Mouse (Mus musculus) MEL (cell line): Measurements from ENCODE around the gene Hspa1b. TPM values are rescaled to one million over a fixed set of nuclear protein-coding genes. Genes with fewer than 3 reads are reported as not detected.
"Not testable (repeated sequence)": the region's sequence is repeated elsewhere in the genome, so short reads cannot be mapped to it uniquely, and the experiment has no call there.

Experiments used
- DNase-seq: peaks from one replicate; pipeline ENCODE4 v3.0.0; 2011; ENCODE audit warnings: low read depth, low spot score
- H3K27ac ChIP-seq: 2 replicates; pipeline ENCODE4 v1.5.1; 2012; ENCODE audit warnings: low read depth, mild to moderate bottlenecking, control low read depth, low read length, moderate library complexity; ENCODE audit not compliant: control insufficient read depth
- H3K27me3 ChIP-seq, 2 experiments: fragments of 150-350 bp in 1 of 2; sonication (generic) in 1 of 2; 2 replicates each; pipeline ENCODE4 v1.6.1; 2012; ENCODE audit warnings: low read length in 2 of 2, mild to moderate bottlenecking in 2 of 2, improper control_type of control experiment in 1 of 2, moderate library complexity in 1 of 2; ENCODE audit not compliant: insufficient read depth in 2 of 2, control insufficient read depth in 1 of 2
- H3K36me3 ChIP-seq, 2 experiments: 2 replicates each; pipeline ENCODE4 v1.6.1; 2012 to 2014; ENCODE audit warnings: low read length in 2 of 2, improper control_type of control experiment in 1 of 2, inconsistent platforms in 1 of 2, mild to moderate bottlenecking in 1 of 2; ENCODE audit not compliant: insufficient read depth in 2 of 2, control insufficient read depth in 1 of 2
- H3K4me1 ChIP-seq, 2 experiments: fragments of 150-350 bp in 1 of 2; sonication (generic) in 1 of 2; 2 replicates each; pipeline ENCODE4 v1.6.1; 2012; ENCODE audit warnings: low read length in 2 of 2, improper control_type of control experiment in 1 of 2, mild to moderate bottlenecking in 1 of 2; ENCODE audit not compliant: insufficient read depth in 2 of 2, control insufficient read depth in 1 of 2
- H3K4me3 ChIP-seq, 2 experiments: fragments of 150-350 bp in 1 of 2; sonication (generic) in 1 of 2; 2 replicates each; pipeline ENCODE4 v1.5.1; 2012; ENCODE audit warnings: low read depth in 2 of 2, low read length in 2 of 2, mild to moderate bottlenecking in 2 of 2, moderate library complexity in 2 of 2, control low read depth in 1 of 2, improper control_type of control experiment in 1 of 2; ENCODE audit not compliant: control insufficient read depth in 1 of 2, insufficient read depth in 1 of 2
- H3K79me2 ChIP-seq: 2 replicates; pipeline ENCODE4 v1.6.1; 2012; ENCODE audit warnings: mild to moderate bottlenecking, low read length, moderate library complexity; ENCODE audit not compliant: control insufficient read depth, poor library complexity, insufficient read depth
- H3K9ac ChIP-seq: 2 replicates; pipeline ENCODE4 v1.6.1; 2012; ENCODE audit warnings: low read depth, mild to moderate bottlenecking, control low read depth, low read length, moderate library complexity; ENCODE audit not compliant: control insufficient read depth, poor library complexity, severe bottlenecking
- H3K9me3 ChIP-seq: fragments of 150-350 bp; sonication (generic); replicated peaks from 2 replicates; pipeline ENCODE4 v1.6.1; 2012; ENCODE audit warnings: mild to moderate bottlenecking, low read length, improper control_type of control experiment, moderate library complexity; ENCODE audit not compliant: insufficient read depth
- EP300 ChIP-seq, 2 experiments: IDR thresholded peaks; 2 replicates each; pipeline ENCODE4 v1.6.1; 2011; ENCODE audit warnings: improper control_type of control experiment in 2 of 2, low read length in 2 of 2, low read depth in 1 of 2, mild to moderate bottlenecking in 1 of 2
- JUND ChIP-seq: IDR thresholded peaks from 2 replicates; pipeline ENCODE4 v1.6.1; 2011; ENCODE audit warnings: low read depth, mild to moderate bottlenecking, improper control_type of control experiment, low read length
- MAFK ChIP-seq: IDR thresholded peaks from 2 replicates; pipeline ENCODE4 v1.6.1; 2011; ENCODE audit warnings: low read depth, mild to moderate bottlenecking, low read length, improper control_type of control experiment, borderline replicate concordance
- MAX ChIP-seq: IDR thresholded peaks from 2 replicates; pipeline ENCODE4 v1.6.1; 2011; ENCODE audit warnings: low read length, improper control_type of control experiment
- MXI1 ChIP-seq: IDR thresholded peaks from 2 replicates; pipeline ENCODE4 v1.6.1; 2011; ENCODE audit warnings: mild to moderate bottlenecking, low read depth, low read length, improper control_type of control experiment
- POLR2AphosphoS2 ChIP-seq: IDR thresholded peaks from 2 replicates; pipeline ENCODE4 v1.6.1; 2011; ENCODE audit warnings: low read length, improper control_type of control experiment
- RAD21 ChIP-seq: IDR thresholded peaks from 2 replicates; pipeline ENCODE4 v1.6.1; 2011; ENCODE audit warnings: mild to moderate bottlenecking, low read depth, low read length, improper control_type of control experiment
- polyA plus RNA-seq, 2 experiments: library from polyadenylated mRNA; stranded (reverse) in 1 of 2; unstranded in 1 of 2; fragments of >175 nt in 1 of 2; fragments of >200 nt in 1 of 2; gene quantifications; 2 replicates each; pipeline versions ENCODE4 v1.2.1 to v1.2.4; 2012; ENCODE audit warnings: low replicate concordance in 2 of 2, low read depth in 1 of 2; ENCODE audit not compliant: insufficient read length in 2 of 2, insufficient read depth in 1 of 2, missing spikeins in 1 of 2
- total RNA-seq: library from RNA; depleted of rRNA; stranded (reverse); fragments of 300-350 nt; gene quantifications from 2 replicates; pipeline ENCODE4 v1.2.3, GENCODE M21; 2012

Hspa1b gene
- total and polyA plus RNA-seq, 3 experiments: 0.04 TPM; not detected in 2

DNA sequence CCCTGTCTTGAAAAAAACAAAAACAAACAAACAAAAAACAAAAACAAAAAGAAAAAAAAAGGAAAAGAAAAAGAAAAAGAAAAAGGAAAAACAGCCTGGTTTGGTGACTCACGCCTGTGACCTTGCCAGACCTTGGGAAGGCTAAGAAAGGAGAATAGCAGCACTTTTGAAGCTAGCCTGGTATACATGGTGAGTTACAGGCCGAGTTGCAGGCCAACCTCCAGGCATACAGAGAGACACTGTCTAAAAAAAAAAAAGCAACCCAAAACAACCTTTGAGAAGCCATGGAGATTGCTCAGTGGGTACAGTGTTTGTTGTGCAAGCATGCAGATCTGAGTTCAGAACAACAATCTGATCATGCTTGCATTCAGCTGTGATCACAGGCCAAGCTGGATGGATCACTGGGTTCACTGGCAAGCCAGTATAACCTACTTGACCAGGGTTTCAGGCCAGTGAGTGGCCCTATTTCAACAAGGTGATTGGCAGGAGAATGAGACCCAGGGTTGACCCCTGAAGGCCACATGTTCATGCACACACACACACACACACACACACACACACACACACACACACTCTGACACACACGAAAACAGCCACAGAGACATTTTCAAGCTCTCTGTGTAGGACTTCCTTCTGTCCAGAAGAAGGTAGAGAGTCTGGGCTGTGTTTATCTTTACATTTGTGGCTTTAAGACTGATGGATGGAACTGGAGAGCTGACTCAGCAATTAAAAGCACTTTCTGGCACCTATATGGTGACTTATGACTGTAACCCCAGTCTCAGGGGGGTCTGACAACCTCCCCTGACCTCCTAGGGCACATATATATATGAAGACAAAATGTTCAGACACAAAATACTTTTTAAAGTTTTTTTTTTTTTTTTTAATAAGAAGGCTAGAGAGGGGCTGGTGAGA, 16.8 kb upstream of the Hspa1b start:
- no peak overlapping the region for H3K4me3 ChIP-seq
- H3K36me3 ChIP-seq: peaks cover 0 to 6% of the 10 kb centered on the region in 2 experiments; a peak in 1 of 4 replicates
- H3K79me2 ChIP-seq: peaks cover 5% of the 10 kb centered on the region; the same call in 1 of the 2 replicates
- H3K9ac ChIP-seq: no peak overlapping the region
- H3K4me1 ChIP-seq: no peaks in the 10 kb centered on the region
- no peak for DNase-seq
- H3K27me3 ChIP-seq: no peaks in the 10 kb centered on the region
- H3K27ac ChIP-seq: no peak overlapping the region
- TF ChIP-seq RAD21 (no peak), POLR2AphosphoS2 (no peak), MAX (no peak), MAFK (peak; percentile 84), EP300 (IDR thresholded peaks at IDR 0.05; ENCODE audit: low read depth in 1 of 2, low read length in 2 of 2) (no peak), JUND (no peak), MXI1 (no peak)
- H3K9me3 ChIP-seq: no peaks in the 10 kb centered on the region

DNA sequence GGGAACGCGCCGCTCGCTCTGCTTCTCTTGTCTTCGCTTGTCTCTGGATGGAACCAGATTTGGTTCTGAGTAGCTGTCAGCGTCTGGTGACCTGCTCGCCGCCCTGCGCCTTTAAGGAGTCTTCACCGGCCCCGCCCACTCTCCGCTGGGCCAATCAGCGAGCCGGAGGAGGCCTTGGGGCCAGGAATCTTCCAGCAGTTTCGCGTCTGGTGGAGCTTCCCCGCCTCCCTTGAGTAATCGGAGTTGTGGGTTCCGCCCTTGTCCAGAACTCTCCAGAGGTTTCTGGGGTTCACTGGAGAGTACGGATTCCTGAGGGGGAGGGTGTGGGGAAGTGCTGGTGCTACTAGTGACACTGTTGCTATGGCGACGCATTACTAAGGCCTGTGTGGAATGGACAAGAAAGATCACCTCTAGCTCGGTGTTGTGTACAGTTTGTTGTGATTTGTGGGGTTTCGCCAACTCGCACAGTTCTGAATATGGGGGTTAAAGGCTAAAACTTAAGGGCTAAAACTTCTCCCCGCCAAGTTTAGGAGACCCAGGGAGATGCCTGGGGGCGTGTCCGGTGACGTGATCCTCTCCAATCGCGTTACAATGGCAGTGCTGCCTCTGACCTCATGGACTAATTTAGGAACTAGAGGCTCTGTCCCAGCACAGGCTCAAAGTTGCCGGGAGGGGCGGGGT, 13.2 kb upstream of the Hspa1b start, which contains the start of the genes Hspa1a and Hspa1l:
Gene Hspa1a, minus strand, starts transcription at position 88 of the 681 bp plus-strand sequence.
Gene Hspa1l, plus strand, starts transcription at position 635 of the 681 bp plus-strand sequence.
- H3K79me2 ChIP-seq, H3K9me3 ChIP-seq, H3K27me3 ChIP-seq, H3K9ac ChIP-seq, H3K4me3 ChIP-seq, H3K36me3 ChIP-seq, DNase-seq, H3K4me1 ChIP-seq, H3K27ac ChIP-seq: not testable (repeated sequence)

GRCm38 (mm10) chr17:34971694-34972068, 12.6 kb upstream of the Hspa1b start:
- not testable (repeated sequence) for H3K36me3 ChIP-seq, H3K4me3 ChIP-seq, H3K27me3 ChIP-seq, H3K27ac ChIP-seq, H3K79me2 ChIP-seq, H3K9me3 ChIP-seq, H3K4me1 ChIP-seq, H3K9ac ChIP-seq, DNase-seq

- H3K79me2 ChIP-seq, H3K27me3 ChIP-seq, H3K4me1 ChIP-seq, H3K36me3 ChIP-seq, DNase-seq, H3K4me3 ChIP-seq, H3K9me3 ChIP-seq, H3K27ac ChIP-seq, H3K9ac ChIP-seq: not testable (repeated sequence)
These were observed 11.8 kb upstream of the Hspa1b start for GRCm38 (mm10) chr17:34970850-34971249.

- DNase-seq, H3K36me3 ChIP-seq, H3K27me3 ChIP-seq, H3K79me2 ChIP-seq, H3K9me3 ChIP-seq, H3K27ac ChIP-seq, H3K4me3 ChIP-seq, H3K4me1 ChIP-seq, H3K9ac ChIP-seq: not testable (repeated sequence)
These were observed 10.8 kb upstream of the Hspa1b start, which contains the start of gene Gm20481 for GRCm38 (mm10) chr17:34969822-34970221. Gene Gm20481, plus strand, starts transcription at chr17:34969912.
